Mouse (Mus musculus) megakaryocyte-erythroid progenitor cell, adult 5-6 weeks (primary cell): Measurements from ENCODE around the gene Gm12830. TPM values are rescaled to one million over a fixed set of nuclear protein-coding genes. Genes with fewer than 3 reads are reported as not detected.

Experiments
- ATAC-seq: replicated peaks from 2 replicates; pipeline ENCODE4 v1.8.0; 2016; ENCODE audit warnings: mild to moderate bottlenecking, inconsistent platforms; ENCODE audit not compliant: severe bottlenecking, poor library complexity, low FRiP score, low TSS enrichment
- total RNA-seq, 2 experiments: library from RNA; stranded (forward) in 1 of 2; stranded (reverse) in 1 of 2; fragments of 200-1000, 215-1000 nt in 1 of 2; fragments of >200 nt in 1 of 2; fragmentation: Nextera tagmentation in 1 of 2; gene quantifications; 2 replicates each; pipeline ENCODE4 v1.2.3; 2014 to 2017

Gene Gm12830
- total RNA-seq, 2 experiments from 2014 or later: not detected

- ATAC-seq: no peak
Observed at GRCm38 (mm10) chr4:114842376-114842960, 20.9 kb downstream of the Gm12830 start.

DNA sequence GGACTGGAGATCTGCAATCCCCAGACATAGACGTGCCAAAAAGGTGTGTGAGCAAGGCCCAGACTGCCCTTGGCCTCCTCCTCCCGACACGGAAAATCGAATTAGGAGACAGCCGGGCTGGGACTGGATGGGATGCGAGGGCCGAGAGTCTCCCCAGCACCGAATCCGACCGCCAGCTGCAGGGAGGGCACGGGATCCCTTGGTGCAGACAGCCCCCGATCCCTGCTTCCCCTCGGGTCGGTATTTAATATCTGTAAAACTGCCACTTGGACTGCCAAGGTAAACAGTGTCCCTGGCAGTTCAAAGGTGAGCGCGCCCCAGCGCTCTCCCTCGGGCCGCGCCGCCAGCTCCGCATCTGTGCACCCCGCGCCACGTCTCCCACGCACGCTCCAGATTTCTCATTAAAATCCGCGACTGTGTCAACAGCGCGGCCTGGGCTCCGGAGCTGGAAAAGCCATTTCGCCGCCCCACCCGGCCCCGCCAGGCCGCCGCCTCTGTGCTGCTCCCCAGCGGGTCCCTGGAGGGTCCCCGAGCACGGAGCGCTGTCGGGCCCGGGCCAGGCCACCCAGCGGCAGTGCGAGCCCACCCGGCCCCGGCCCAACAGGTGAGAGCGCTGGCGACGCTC lies 21.7 kb downstream of the Gm12830 start:
- no peak for ATAC-seq

DNA sequence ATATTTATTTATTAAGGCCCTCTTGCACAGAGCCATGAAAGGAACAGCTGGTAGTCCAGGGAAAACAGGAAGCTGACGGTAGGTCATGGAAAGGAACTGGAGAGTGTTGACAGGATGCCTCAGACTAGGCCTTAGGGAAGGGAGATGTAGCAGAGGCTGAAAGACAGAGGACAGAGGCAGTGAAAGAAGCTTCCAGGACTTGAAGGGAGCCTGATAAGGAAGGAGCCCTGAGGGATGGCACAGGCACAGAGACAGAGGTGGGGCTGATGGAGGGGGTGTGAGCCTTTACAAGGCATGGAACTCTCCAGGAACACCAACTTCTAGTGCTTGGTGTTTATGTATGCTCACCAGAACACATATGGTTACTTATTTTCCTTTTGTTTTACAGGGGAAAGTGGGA lies 23.1 kb downstream of the Gm12830 start:
- ATAC-seq: no peak

- ATAC-seq: no peak
Observed at GRCm38 (mm10) chr4:114845622-114846021, 24.1 kb downstream of the Gm12830 start.

- no peak for ATAC-seq
Observed at GRCm38 (mm10) chr4:114846723-114847122, 25.2 kb downstream of the Gm12830 start.

GRCm38 (mm10) chr4:114853968-114854367 lies 32.4 kb downstream of the Gm12830 start:
- no peak for ATAC-seq

- no peak for ATAC-seq
Observed at GRCm38 (mm10) chr4:114858426-114858825, 36.9 kb downstream of the Gm12830 start.

DNA sequence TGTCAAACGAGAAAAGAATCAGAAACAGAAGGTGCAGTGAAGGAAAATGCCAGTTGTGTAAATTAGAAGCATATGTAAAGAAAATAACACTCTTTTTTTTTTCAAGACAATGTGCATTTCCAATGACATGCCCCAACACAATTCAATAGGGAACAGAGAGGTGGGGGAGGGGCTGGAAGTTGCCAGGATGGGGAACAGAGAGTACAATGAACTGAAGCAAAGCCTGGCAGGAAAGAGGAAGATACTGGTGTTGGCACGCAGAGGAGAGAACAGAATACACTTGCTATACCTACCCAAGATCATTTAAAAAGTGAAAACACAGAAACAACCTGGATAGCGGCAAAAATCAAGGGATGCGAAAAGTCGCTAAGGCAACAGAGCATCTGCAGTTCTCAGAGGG lies 41.6 kb downstream of the Gm12830 start:
- no peak for ATAC-seq

GRCm38 (mm10) chr4:114869765-114870490 lies 48.4 kb downstream of the Gm12830 start:
- no peak for ATAC-seq

- no peak for ATAC-seq
Observed at GRCm38 (mm10) chr4:114876441-114876972, 55.0 kb downstream of the Gm12830 start.

DNA sequence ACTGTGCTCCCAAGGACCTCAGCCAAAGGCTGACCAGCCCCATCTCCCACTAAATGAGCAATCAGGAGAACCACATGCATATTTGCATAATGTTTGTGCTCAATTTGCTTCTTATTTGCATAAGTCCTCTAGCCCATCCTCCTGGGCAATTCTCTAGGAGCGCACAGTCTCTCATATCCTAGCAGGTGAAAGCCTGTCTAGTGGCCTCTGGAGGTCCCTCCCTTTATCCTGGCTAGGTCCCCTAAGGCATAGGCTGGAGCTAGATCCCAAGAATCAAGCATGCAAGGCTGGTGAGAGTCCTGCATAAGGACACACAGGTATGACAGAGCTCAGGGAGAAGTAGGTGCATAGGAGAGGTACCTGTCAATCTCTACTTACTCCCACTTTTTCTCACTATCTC lies 60.7 kb downstream of the Gm12830 start:
- ATAC-seq: no peak

- peak; percentile 53 for ATAC-seq
Observed at GRCm38 (mm10) chr4:114897853-114898252, 76.3 kb downstream of the Gm12830 start.

- no peak for ATAC-seq
Observed at GRCm38 (mm10) chr4:114899885-114900284, 78.4 kb downstream of the Gm12830 start.

DNA sequence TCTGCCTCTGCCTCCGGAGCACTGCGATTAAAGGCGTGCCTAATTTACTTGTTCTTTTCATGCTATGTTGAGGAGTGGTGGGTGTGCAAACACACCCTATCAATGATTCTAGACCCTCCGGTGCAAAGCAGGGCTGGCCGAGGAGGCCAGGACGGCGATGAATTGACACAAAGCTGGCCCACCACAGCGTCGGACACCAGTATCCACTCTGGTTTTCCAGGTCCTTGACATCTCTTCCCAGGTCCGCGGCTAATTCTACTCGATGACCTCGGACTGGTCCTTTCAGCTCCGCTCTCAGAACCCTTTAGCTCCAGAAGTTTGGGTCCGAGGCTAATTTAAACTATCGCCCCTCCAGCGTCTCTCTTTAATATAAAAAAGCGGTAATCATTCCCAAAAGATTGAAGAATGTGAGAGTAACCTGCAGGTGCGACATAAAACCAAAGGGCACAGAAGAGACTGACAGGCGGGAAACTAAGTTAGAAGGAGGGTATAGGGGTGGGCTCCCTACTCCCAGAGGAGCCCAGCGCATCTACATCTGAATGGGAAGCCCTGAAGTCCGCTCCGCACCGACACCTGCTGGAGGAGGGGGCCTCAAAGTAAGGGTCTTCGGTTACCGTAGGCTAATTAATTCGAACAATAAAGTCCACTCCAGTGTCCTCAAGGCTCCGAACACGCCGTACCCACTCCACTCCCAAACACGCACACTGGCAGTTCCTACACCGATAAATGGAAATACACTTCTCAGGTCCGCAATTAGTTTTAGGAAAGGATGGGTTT lies 79.5 kb downstream of the Gm12830 start:
- ATAC-seq: no peak

GRCm38 (mm10) chr4:114901643-114902351 lies 80.3 kb downstream of the Gm12830 start:
- ATAC-seq: 0 out of 2 replicates have a peak, but pooled peaks have one; percentile 35

- ATAC-seq: no peak
Observed at GRCm38 (mm10) chr4:114902641-114903421, 81.3 kb downstream of the Gm12830 start.

DNA sequence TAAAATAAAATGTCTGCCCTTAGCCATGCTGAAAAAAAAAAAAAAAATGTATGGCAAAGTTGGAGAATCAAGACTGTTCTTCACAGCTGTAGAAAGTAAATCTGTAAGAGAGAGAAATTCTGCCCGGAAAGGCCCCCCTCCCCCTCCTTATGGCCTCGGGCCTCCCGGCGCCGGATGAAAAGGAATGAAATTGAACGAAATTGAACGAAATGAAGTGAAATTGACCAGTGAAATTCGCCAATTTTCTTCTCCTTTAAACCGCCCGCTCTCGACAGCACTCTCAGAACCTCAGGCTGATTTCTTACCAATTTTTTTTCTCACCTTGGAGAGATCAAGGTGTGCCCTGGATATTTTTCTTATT lies 81.9 kb downstream of the Gm12830 start:
- no peak for ATAC-seq

DNA sequence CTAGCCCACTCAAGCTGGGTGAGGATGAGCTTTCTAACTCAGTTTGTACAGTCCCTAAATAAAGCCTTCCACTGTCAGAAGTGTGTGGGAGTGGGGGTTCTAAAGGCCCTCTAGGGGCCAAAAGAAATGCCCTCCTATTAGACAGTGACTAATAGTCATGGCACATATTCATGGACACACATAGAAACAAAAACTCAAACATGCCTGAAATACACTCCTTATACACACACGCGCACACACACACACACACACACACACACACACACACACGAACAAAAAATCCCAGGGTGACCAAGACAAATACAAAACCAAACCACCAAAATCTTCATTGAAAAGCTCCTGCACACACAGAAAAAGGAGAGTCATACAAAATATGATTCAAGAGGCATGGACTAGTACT lies 84.0 kb downstream of the Gm12830 start:
- ATAC-seq: no peak
